Mouse (Mus musculus): ENCODE measurements around the gene Gpr137c.

GRCm38 (mm10) chr14:45275816-45276215 lies 56.3 kb downstream of the Gpr137c start:
- no peak for TF ChIP-seq CTCF (conservative IDR thresholded peaks at IDR 0.05; ENCODE audit: low read length)
- no peak for TF ChIP-seq NANOG (IDR thresholded peaks at IDR 0.05; ENCODE audit: borderline replicate concordance, low read length)

Data from E14TG2a.4 (cell line).